Mouse (Mus musculus): ENCODE measurements around the gene Plch2. TPM values are rescaled to one million over a fixed set of nuclear protein-coding genes. Genes with fewer than 3 reads are reported as not detected.

Gene Plch2
- polyA plus RNA-seq, 1 experiment = 28.1 TPM

- Histone ChIP-seq H3K27me3 (ENCODE audit: control insufficient read depth, insufficient read depth, low read length) (no peaks in the 10 kb centered on the region), H3K36me3 (ENCODE audit: control insufficient read depth, insufficient read depth, low read length) (no peaks in the 10 kb centered on the region), H3K4me3 (ENCODE audit: low read depth, low read length) (no peak overlapping the region), H3K4me1 (ENCODE audit: control insufficient read depth, insufficient read depth, insufficient read length, low read length) (peaks cover 19% of the 10 kb centered on the region; the same call in 1 of the 2 replicates), H3K27ac (ENCODE audit: insufficient read depth, low read depth, low read length) (no peak overlapping the region)
- no peak for TF ChIP-seq POLR2A (IDR thresholded peaks at IDR 0.05; ENCODE audit: low read depth, low read length)
- no peak for TF ChIP-seq CTCF (IDR thresholded peaks at IDR 0.05; ENCODE audit: extremely low read depth, insufficient read length, insufficient replicate concordance, low read depth, low read length)
- WGBS = 49% methylated on average over 13 of the region's 13 CpGs
Observed at GRCm38 (mm10) chr4:154933306-154933907, 123.2 kb downstream of the Plch2 start.

Other genes with a start within 250 kb of the Plch2 start
- gene Ttc34, start 219.3 kb downstream of the Plch2 start, polyA plus RNA-seq (2012; rRNA removed) = 0.06 TPM in 1 of 2 replicates, not detected in the other
- gene Mmel1, start 187.2 kb downstream of the Plch2 start, polyA plus RNA-seq (2012; rRNA removed) = 0.06 and 0.10 TPM in 2 replicates
- 78.7 and 197 TPM in 2 replicates for gene Fam213b, start 157.6 kb downstream of the Plch2 start, polyA plus RNA-seq (2012; rRNA removed)
- 66.3 and 177 TPM in 2 replicates for gene Tnfrsf14, start 128.2 kb downstream of the Plch2 start, polyA plus RNA-seq (2012; rRNA removed)
- gene Hes5, start 95.9 kb downstream of the Plch2 start, polyA plus RNA-seq (2012; rRNA removed) = 0.17 and 0.47 TPM in 2 replicates
- gene Pank4, start 92.7 kb downstream of the Plch2 start, polyA plus RNA-seq (2012; rRNA removed) = 28.1 and 36.1 TPM in 2 replicates
- gene Pex10, start 10.2 kb upstream of the Plch2 start, polyA plus RNA-seq (2012; rRNA removed) = 7.8 and 15.2 TPM in 2 replicates
- 53.2 and 91.9 TPM in 2 replicates for gene Rer1, start 29.6 kb upstream of the Plch2 start, polyA plus RNA-seq (2012; rRNA removed)
- gene Morn1, start 29.8 kb upstream of the Plch2 start, polyA plus RNA-seq (2012; rRNA removed) = 1.7 and 3.1 TPM in 2 replicates
- gene Ski, start 165.8 kb upstream of the Plch2 start, polyA plus RNA-seq (2012; rRNA removed) = 27.8 and 48.0 TPM in 2 replicates
- gene Faap20, start 193.0 kb upstream of the Plch2 start, polyA plus RNA-seq (2012; rRNA removed) = 22.5 and 52.0 TPM in 2 replicates